Mouse (Mus musculus) left cerebral cortex, adult 2 months (tissue): Measurements from ENCODE around the gene Chd5. TPM values are rescaled to one million over a fixed set of nuclear protein-coding genes. Genes with fewer than 3 reads are reported as not detected.

Source experiments
- DNase-seq, 2 experiments: peaks; one replicate each; pipeline ENCODE4 v3.0.0; 2021 to 2022; ENCODE audit warnings: low spot score in 2 of 2, mixed read lengths in 1 of 2; ENCODE audit errors: extremely low spot score in 1 of 2
- H3K27ac ChIP-seq: fragments of 200-600 bp; 2 replicates; pipeline ENCODE4 v1.8.1; 2022
- H3K4me3 ChIP-seq: fragments of 200-600 bp; 2 replicates; pipeline ENCODE4 v1.8.1; 2022
- CTCF ChIP-seq: fragments of 200-600 bp; IDR thresholded peaks from 2 replicates; pipeline ENCODE4 v1.8.1; 2022; ENCODE audit warnings: antibody characterized with exemption, mild to moderate bottlenecking, moderate library complexity
- intact Hi-C: fragments of 180-260 bp; cut with DNase I; formaldehyde crosslinking; loops from one replicate; pipeline ENCODE4 v1.15.1; 2025
- long read RNA-seq, 2 experiments: library from polyadenylated mRNA; stranded (forward); transcript quantifications; one replicate each; pipeline ENCODE4 v2.0.0; 2021; ENCODE audit warnings: borderline mapping rate in 2 of 2
- total RNA-seq, 2 experiments: library from RNA; stranded (reverse); gene quantifications; 2 replicates each; pipeline ENCODE4 v1.2.3; 2021

Chd5 gene
- 100 to 1,000 TPM; 176 to 194 TPM for total RNA-seq
- long read RNA-seq, experiment 1, full-length matches to known transcripts = 11 of 121 reads
- long read RNA-seq, experiment 1, partial matches to known transcripts = 46 of 121 reads
- long read RNA-seq, experiment 1, other reads (novel, unspliced or antisense) = 64 of 121 reads
- long read RNA-seq, experiment 2, full-length matches to known transcripts = 3 of 100 reads
- long read RNA-seq, experiment 2, partial matches to known transcripts = 83 of 100 reads
- long read RNA-seq, experiment 2, other reads (novel, unspliced or antisense) = 14 of 100 reads

- peak; percentile 71 to 81 for DNase-seq
- peak within 1 kb of the TSS; percentile 56 for H3K4me3 ChIP-seq
- peak within 1 kb of the TSS; percentile 92 for H3K27ac ChIP-seq
- TF ChIP-seq CTCF = no peak
- intact Hi-C loops = loop anchor here (5.0 kb wide), 1 partner anchor 154 kb away; no protein-coding TSS in a partner anchor
Measured at GRCm38 (mm10) chr4:152338419-152339292, at the start of gene Chd5. Gene Chd5, plus strand, starts transcription at chr4:152338651.

DNA sequence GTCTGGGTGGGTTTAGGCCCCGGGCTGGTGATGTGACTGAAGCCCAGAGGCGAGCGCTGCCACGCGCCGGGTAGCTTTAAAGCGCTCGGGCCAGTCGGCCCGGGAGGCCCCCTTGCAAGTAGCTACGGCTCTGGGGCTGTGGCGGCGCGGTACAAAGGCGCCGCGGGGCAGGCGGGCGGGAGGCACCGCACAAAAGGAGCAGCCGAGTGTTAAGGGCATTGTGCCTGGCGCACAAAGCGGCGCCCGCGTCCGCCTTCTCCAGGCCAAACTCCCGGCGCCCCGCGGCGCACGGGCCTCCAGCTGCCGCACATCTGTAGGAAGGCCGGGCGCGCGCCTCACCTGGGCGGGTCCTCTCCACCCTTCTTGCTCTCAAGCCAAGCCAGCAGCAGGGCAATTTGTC is 48.1 kb upstream of the Chd5 start:
- DNase-seq = no peak
- H3K4me3 ChIP-seq = peak overlapping the region; percentile 8; the same call in 1 of the 2 replicates
- intact Hi-C loops = no loop called here

DNA sequence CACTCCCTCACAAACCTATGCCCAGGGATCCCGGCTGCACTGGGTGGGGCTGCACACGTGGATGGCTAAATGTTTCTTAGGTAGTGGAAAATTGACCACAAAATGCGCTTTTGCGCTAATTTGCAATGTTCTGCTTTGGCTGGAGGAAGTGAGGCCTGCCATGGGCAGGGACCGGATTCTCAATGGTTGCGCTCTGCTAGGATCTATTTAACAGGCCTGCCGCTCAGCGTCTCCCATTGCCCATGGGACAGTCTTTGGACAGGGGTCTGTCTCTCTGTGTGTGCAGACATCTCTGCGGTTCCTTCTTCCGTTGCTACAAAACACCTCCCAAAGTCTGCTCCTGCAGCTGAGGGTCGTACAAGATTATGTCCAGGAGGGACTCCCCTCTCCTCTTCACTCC is 47.5 kb upstream of the Chd5 start:
- intact Hi-C loops = no loop called here
- no peak overlapping the region for H3K4me3 ChIP-seq
- no peak for DNase-seq
- no peak overlapping the region for H3K27ac ChIP-seq
- TF ChIP-seq CTCF = no peak

More for the DNA sequence above, 48.1 kb upstream of the Chd5 start:
- TF ChIP-seq CTCF = no peak
- no peak overlapping the region for H3K27ac ChIP-seq

- no peak for DNase-seq
- H3K4me3 ChIP-seq = peak within 1 kb of the TSS; percentile 8; the same call in 1 of the 2 replicates
- intact Hi-C loops = no loop called here
- H3K27ac ChIP-seq = no peak within 1 kb of the TSS
- TF ChIP-seq CTCF = no peak
Measured at GRCm38 (mm10) chr4:152291562-152291961, 46.9 kb upstream of the Chd5 start, which contains the start of gene Hes3. Gene Hes3, minus strand, starts transcription at chr4:152291662.

- intact Hi-C loops = no loop called here
- Histone ChIP-seq H3K27ac (no peak overlapping the region), H3K4me3 (no peak overlapping the region)
- no peak for DNase-seq
- TF ChIP-seq CTCF = no peak
Measured at GRCm38 (mm10) chr4:152292102-152292765, 46.2 kb upstream of the Chd5 start.

- H3K4me3 ChIP-seq = no peak overlapping the region
- H3K27ac ChIP-seq = no peak overlapping the region
- peak; percentile 28 for TF ChIP-seq CTCF
- DNase-seq = no peak
- intact Hi-C loops = no loop called here
Measured at GRCm38 (mm10) chr4:152294188-152294929, 44.1 kb upstream of the Chd5 start.

DNA sequence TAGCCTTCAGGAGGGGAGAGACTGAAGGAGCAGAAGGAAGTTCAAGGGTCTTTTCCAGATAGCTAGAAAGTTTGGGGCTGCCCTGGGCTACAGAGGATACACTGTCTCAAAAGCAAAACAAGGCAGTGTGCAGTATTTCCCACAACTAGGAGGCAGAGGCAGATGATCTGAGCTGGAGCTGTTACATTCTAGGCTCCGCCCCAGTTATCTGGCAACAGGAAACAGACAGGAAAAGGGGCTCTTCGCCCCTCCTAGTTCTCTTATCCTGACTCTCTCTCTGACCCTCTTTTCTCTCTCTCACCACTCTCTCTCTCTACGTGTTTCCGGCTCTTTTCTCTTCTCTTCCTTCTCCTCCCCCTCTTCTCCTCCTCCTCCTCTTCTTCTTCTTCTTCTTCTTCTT is 42.5 kb upstream of the Chd5 start:
- no peak overlapping the region for H3K27ac ChIP-seq
- no peak for TF ChIP-seq CTCF
- no peak overlapping the region for H3K4me3 ChIP-seq
- intact Hi-C loops = no loop called here
- DNase-seq = no peak

- peak overlapping the region; percentile 78 for H3K4me3 ChIP-seq
- intact Hi-C loops = no loop called here
- H3K27ac ChIP-seq = peak overlapping the region; percentile 54; the same call in 1 of the 2 replicates
- no peak for DNase-seq
- no peak for TF ChIP-seq CTCF
Measured at GRCm38 (mm10) chr4:152296371-152296770, 42.1 kb upstream of the Chd5 start.

- H3K4me3 ChIP-seq = peak within 1 kb of the TSS; percentile 78
- DNase-seq = peak; percentile 100
- no peak for TF ChIP-seq CTCF
- peak within 1 kb of the TSS; percentile 88 for H3K27ac ChIP-seq
- intact Hi-C loops = no loop called here
Measured at GRCm38 (mm10) chr4:152296874-152297861, 41.3 kb upstream of the Chd5 start, which contains the start of gene Icmt. Gene Icmt, plus strand, starts transcription at chr4:152297227.

DNA sequence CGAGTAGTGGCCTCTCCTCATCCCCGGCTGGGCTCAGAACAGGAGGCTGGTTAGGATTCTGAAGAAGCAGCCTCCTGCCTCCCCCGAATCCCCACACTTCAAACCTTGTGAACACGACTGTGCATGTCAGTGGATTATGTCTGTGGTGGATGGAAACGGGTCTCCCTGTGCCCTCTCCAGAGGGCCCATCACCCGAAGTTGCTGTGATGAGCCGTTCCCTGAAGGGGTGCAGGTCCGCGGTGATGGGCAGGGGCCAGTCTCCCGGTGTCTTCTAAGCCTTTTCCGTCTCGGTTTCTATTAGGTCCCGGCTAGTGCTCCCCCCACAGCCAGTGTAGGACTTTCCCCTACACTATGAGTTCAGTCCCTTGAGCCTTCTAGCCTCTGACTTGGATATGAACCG is 39.6 kb upstream of the Chd5 start:
- Histone ChIP-seq H3K4me3 (no peak overlapping the region), H3K27ac (no peak overlapping the region)
- intact Hi-C loops = no loop called here
- no peak for DNase-seq
- no peak for TF ChIP-seq CTCF
